Mouse (Mus musculus): ENCODE results near the gene Ralgapa2. TPM values are rescaled to one million over a fixed set of nuclear protein-coding genes. Genes with fewer than 3 reads are reported as not detected.
A peak's percentile ranks its signal among the peaks of the same experiment; 100 is the strongest.

The Ralgapa2 gene
- polyA plus RNA-seq, 1 experiment from 2014 or later: 6.7 TPM

DNA sequence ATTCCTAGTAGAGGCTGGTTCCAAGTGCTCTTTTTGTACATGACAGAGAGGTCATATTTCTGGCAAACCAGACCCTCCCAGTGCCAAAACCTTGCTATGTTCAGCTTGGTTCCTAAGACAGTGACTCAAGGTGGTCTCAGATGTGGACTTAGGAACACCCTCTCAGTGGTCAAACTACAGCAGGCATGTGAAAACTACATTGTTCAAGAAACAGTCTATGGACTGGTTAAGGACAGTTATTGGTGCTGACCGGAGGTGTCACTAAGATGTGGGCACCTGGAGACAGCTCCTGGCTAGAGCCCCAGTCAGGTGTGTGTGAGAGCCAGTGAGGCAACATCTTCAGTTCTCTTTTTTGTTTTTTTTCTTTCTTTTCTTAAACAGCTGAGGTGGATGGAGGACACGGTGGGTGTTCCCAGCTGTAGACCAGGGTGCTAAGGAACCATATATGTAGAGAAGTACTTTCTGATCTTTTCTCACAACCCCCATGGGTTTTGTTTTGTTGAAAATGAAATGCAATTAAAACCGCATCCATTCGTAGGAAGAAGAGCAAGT lies 272.9 kb downstream of the Ralgapa2 start:
- Histone ChIP-seq H3K4me3 (no peak overlapping the region), H3K9ac (no peak overlapping the region), H3K4me1 (no peaks in the 10 kb centered on the region), H3K36me3 (no peaks in the 10 kb centered on the region), H3K27me3 (no peaks in the 10 kb centered on the region; the same call in 1 of the 2 replicates), H3K9me3 (no peaks in the 10 kb centered on the region), H3K27ac (no peak overlapping the region), H3K4me2 (replicated peaks) (no peak overlapping the region)
- no peak for ATAC-seq (ENCODE audit: low FRiP score, low read depth)
- WGBS: 90% methylated on average over 4 of the region's 4 CpGs

DNA sequence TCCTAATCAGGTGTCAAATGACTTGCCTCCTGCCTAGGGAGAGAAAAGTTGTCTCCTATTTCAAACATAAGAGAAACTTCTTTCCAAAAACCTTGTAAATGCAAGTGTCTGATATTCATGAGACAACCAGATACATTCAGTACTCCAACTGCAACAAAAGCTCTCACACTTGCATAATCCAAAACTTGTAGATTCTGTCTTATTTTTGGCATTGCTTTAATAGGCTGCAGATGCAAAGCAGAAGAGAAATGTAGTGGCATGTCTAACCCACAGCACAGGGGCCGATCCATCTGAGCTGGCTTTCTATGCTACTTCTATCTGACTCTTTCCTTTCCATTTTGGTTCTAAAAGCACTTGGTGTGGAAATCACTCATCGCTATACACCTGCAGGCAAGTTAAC lies 280.7 kb downstream of the Ralgapa2 start:
- Histone ChIP-seq H3K36me3 (no peaks in the 10 kb centered on the region), H3K9me3 (no peaks in the 10 kb centered on the region), H3K27ac (no peak overlapping the region), H3K4me1 (no peaks in the 10 kb centered on the region), H3K9ac (no peak overlapping the region), H3K27me3 (peaks cover 28% of the 10 kb centered on the region), H3K4me3 (no peak overlapping the region), H3K4me2 (replicated peaks) (no peak overlapping the region)
- no peak for ATAC-seq (ENCODE audit: low FRiP score, low read depth)
- 87% methylated on average over 2 of the region's 2 CpGs for WGBS

DNA sequence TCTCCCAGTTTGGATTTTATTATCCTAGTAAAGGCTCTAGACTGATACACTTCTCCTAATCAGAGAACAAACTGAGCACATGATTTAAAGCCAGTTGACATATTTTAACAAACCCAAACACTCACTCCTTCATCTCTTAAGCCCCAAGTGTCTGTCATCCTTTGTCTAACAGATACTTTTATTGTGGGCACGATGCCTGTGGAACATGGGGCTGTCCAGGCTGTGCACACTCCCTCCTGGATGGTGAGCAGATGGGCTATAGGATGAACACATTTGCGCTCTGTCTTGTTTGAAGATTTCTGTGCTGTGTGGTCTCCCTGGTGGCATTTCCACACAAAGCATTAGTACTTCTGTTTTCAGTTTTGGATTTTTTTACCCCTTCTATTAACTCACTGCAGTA lies 283.7 kb downstream of the Ralgapa2 start:
- no peaks in the 10 kb centered on the region for H3K36me3 ChIP-seq
- no peak overlapping the region for H3K4me3 ChIP-seq
- WGBS: 66% methylated on average over 2 of the region's 2 CpGs
- H3K4me2 ChIP-seq (replicated peaks): no peak overlapping the region
- peaks cover 2% of the 10 kb centered on the region for H3K4me1 ChIP-seq
- H3K9me3 ChIP-seq: no peaks in the 10 kb centered on the region
- peaks cover 57% of the 10 kb centered on the region for H3K27me3 ChIP-seq
- ATAC-seq (ENCODE audit: low FRiP score, low read depth): no peak
- H3K27ac ChIP-seq: no peak overlapping the region
- no peak overlapping the region for H3K9ac ChIP-seq

DNA sequence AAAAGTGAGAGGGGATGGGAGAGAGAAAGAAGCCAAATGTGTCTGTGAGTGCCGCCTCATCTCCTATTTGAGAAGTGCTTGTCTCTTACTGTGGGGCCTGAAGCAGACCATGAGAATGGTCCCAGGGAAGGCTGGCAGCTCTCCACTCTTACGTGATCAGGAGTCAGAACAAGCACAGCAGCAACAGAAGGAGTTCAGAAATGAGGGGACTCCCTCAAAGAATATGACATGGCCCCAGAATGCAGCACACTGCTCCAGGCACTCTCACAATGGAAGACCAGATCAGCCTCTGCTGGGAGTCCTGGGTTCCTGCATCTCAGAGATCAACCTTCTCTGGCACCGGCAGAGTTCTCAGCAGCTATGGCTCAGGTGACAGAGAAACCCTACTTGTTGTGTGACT lies 284.5 kb downstream of the Ralgapa2 start:
- WGBS: 57% methylated on average over 3 of the region's 3 CpGs
- ATAC-seq (ENCODE audit: low FRiP score, low read depth): no peak
- Histone ChIP-seq H3K36me3 (no peaks in the 10 kb centered on the region), H3K4me2 (replicated peaks) (no peak overlapping the region), H3K9ac (no peak overlapping the region), H3K27ac (no peak overlapping the region), H3K27me3 (peaks cover 65% of the 10 kb centered on the region), H3K4me3 (no peak overlapping the region), H3K4me1 (peaks cover 10% of the 10 kb centered on the region), H3K9me3 (no peaks in the 10 kb centered on the region)

DNA sequence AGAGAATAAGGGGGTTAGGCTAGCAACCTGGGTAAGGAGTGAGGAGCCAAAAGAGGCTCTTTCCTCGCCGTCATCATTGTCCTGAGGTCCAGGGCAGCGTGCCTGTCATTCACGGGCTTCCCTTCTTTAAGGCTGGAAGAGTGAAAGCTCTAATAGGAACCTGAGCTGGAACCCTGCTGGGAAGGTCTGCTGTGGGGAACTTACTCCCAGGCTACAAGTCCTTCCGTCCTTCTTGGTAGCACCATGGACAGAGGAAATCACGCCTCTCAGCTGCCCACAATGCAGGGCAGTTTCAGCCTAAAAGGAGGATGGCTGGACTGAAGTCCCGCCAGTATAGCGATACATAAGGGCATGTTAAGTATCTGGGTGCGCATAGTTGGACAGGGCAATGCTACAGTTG lies 285.7 kb downstream of the Ralgapa2 start:
- H3K9me3 ChIP-seq: no peaks in the 10 kb centered on the region
- no peak overlapping the region for H3K27ac ChIP-seq
- H3K9ac ChIP-seq: no peak overlapping the region
- no peak for ATAC-seq (ENCODE audit: low FRiP score, low read depth)
- H3K4me3 ChIP-seq: no peak overlapping the region
- peaks cover 77% of the 10 kb centered on the region for H3K27me3 ChIP-seq
- H3K4me1 ChIP-seq: peaks cover 18% of the 10 kb centered on the region
- no peaks in the 10 kb centered on the region for H3K36me3 ChIP-seq
- H3K4me2 ChIP-seq (replicated peaks): no peak overlapping the region
- WGBS: 7% methylated on average over 9 of the region's 9 CpGs

DNA sequence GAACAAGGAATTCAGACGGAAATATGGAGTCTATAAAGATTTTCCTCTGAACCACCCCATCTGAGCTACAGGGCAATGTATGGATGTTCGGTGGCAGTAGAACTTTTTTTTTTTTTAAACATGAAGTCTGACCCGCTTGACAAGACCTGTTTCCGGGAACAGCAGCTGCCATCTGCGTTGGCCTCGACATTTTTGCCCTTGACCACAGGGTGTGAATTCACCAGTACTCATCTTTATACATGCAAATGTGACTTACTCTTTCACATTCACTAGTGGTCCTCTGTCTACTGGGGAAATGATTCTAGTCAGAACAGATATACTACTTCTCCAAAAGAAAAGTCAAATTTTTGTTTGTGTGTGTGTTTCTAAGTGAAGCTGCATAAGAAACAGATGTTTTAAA lies 286.3 kb downstream of the Ralgapa2 start:
- H3K36me3 ChIP-seq: no peaks in the 10 kb centered on the region
- peaks cover 84% of the 10 kb centered on the region for H3K27me3 ChIP-seq
- no peak for ATAC-seq (ENCODE audit: low FRiP score, low read depth)
- no peak overlapping the region for H3K4me2 ChIP-seq (replicated peaks)
- WGBS: 7% methylated on average over 6 of the region's 6 CpGs
- H3K27ac ChIP-seq: no peak overlapping the region
- no peaks in the 10 kb centered on the region for H3K9me3 ChIP-seq
- peaks cover 25% of the 10 kb centered on the region for H3K4me1 ChIP-seq
- H3K4me3 ChIP-seq: no peak overlapping the region
- H3K9ac ChIP-seq: no peak overlapping the region

DNA sequence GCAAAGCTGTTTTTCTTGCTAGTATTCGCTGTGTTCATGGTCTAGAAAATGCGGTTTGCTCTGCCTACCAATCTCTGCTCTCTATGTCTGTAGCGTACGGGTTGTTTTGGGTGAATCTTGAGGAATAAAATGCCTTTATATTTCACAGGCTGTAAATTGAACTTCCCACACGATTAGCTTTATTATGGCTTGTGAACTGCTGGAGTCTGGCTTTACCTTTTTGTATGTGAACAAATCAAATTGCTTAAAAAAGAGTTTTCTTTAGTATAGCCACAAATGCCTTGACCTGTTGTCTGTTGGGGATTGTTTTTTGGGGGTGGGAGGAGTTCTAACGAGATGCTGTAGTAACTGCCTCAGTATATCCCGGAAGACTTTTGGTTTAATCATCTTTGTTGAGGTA lies 288.0 kb downstream of the Ralgapa2 start:
- Histone ChIP-seq H3K27ac (no peak overlapping the region), H3K36me3 (no peaks in the 10 kb centered on the region), H3K9ac (no peak overlapping the region), H3K4me3 (no peak overlapping the region), H3K27me3 (peaks cover 95% of the 10 kb centered on the region), H3K4me2 (replicated peaks) (no peak overlapping the region), H3K9me3 (no peaks in the 10 kb centered on the region), H3K4me1 (peaks cover 28% of the 10 kb centered on the region)
- no peak for ATAC-seq (ENCODE audit: low FRiP score, low read depth)
- 8% methylated on average over 7 of the region's 7 CpGs for WGBS

DNA sequence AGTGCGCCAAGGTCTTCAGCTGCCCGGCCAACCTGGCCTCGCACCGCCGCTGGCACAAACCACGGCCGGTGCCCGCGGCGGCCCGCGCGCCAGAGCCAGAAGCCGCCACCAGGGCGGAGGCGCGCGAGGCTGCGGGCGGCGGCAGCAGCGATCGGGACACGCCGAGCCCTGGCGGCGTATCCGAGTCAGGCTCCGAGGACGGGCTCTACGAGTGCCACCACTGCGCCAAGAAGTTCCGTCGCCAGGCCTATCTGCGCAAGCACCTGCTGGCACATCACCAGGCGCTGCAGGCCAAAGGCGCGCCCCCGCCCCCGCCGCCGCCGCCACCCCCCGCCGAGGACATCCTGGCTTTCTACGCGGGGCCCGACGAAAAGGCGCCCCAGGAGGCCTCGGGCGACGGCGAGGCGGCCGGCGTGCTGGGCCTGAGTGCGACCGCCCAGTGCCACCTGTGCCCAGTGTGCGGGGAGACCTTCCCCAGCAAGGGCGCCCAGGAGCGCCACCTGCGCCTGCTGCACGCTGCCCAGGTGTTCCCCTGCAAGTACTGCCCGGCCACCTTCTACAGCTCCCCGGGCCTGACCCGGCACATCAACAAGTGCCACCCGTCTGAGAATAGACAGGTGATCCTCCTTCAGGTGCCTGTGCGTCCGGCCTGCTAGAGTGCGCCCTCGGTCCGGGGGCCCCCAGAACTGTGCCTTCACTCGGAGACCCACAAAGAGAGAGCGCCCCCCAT lies 288.8 kb downstream of the Ralgapa2 start:
- 1% methylated on average over 65 of the region's 75 CpGs for WGBS
- H3K9me3 ChIP-seq: no peaks in the 10 kb centered on the region

DNA sequence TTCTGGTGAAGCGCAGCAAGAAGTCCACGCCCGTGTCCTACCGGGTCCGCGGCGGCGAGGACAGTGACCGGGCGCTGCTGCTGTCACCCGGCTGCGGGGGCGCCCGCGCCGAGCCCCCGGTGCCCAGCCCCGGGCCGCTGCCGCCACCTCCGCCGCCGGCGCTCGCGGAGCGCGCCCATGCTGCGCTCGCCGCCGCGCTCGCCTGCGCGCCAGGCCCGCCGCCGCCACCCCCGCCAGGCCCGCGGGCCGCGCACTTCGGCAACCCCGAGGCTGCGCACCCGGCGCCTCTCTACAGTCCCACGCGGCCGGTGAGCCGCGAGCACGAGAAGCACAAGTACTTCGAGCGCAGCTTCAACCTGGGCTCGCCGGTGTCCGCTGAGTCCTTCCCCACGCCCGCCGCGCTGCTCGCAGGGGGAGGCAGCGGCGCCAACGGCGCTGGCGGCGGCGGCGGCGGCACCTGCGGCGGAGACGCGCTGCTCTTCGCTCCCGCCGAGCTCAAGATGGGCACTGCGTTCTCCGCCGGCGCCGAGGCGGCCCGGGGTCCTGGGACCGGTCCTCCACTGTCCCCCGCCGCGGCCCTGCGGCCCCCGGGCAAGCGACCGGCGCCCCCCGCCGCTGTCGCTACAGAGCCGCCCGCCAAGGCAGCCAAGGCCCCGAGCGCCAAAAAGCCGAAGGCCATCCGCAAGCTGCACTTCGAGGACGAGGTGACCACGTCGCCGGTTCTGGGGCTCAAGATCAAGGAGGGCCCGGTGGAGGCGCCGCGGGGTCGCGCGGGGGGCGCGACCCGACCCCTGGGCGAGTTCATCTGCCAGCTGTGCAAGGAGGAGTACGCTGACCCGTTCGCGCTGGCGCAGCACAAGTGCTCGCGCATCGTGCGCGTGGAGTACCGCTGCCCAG lies 289.6 kb downstream of the Ralgapa2 start:
- WGBS: under 1% methylated on average over 118 of the region's 133 CpGs
- Histone ChIP-seq H3K4me2 (replicated peaks) (peak overlapping the region; percentile 98), H3K27me3 (peaks cover 95% of the 10 kb centered on the region), H3K4me3 (peak overlapping the region; percentile 56), H3K4me1 (peaks cover 37% of the 10 kb centered on the region), H3K9ac (peak overlapping the region; percentile 48), H3K27ac (no peak overlapping the region), H3K9me3 (no peaks in the 10 kb centered on the region), H3K36me3 (no peaks in the 10 kb centered on the region)
- peak; percentile 6; the same call in 1 of the 2 replicates for ATAC-seq (ENCODE audit: low FRiP score, low read depth)

More for the DNA sequence above, 288.8 kb downstream of the Ralgapa2 start:
- H3K9ac ChIP-seq: 0 out of 2 replicates have a peak overlapping the region, but pooled peaks have one; percentile 48
- H3K36me3 ChIP-seq: no peaks in the 10 kb centered on the region
- peak overlapping the region; percentile 98 for H3K4me2 ChIP-seq (replicated peaks)
- H3K4me1 ChIP-seq: peaks cover 31% of the 10 kb centered on the region
- H3K4me3 ChIP-seq: peak overlapping the region; percentile 56
- peaks cover 95% of the 10 kb centered on the region for H3K27me3 ChIP-seq
- H3K27ac ChIP-seq: no peak overlapping the region
- ATAC-seq (ENCODE audit: low FRiP score, low read depth): no peak; the same call in 1 of the 2 replicates

DNA sequence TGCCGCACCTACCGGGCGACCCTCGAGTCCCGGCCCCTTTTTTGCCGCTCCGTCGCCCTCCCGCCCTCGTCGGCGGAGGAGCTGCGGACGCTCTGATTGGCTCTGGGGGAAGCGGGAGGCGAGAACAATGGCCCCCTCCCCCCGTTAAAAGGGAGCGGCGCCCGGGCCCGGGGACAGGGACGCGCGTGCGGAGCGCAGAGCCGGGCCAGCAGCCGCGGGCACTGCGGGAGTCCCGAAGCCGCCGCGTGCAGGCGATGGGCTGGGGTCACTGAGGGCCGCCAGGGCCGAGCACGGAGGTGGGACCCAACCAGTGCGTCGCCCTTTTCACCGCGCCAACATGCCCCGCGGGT lies 290.2 kb downstream of the Ralgapa2 start:
- Histone ChIP-seq H3K27ac (no peak overlapping the region), H3K9me3 (no peaks in the 10 kb centered on the region), H3K4me2 (replicated peaks) (peak overlapping the region; percentile 98), H3K4me3 (peak overlapping the region; percentile 56), H3K27me3 (peaks cover 95% of the 10 kb centered on the region), H3K9ac (peak overlapping the region; percentile 48), H3K4me1 (peaks cover 40% of the 10 kb centered on the region), H3K36me3 (no peaks in the 10 kb centered on the region)
- ATAC-seq (ENCODE audit: low FRiP score, low read depth): peak; percentile 46; the same call in 1 of the 2 replicates
- 0% methylated on average over 13 of the region's 44 CpGs for WGBS

DNA sequence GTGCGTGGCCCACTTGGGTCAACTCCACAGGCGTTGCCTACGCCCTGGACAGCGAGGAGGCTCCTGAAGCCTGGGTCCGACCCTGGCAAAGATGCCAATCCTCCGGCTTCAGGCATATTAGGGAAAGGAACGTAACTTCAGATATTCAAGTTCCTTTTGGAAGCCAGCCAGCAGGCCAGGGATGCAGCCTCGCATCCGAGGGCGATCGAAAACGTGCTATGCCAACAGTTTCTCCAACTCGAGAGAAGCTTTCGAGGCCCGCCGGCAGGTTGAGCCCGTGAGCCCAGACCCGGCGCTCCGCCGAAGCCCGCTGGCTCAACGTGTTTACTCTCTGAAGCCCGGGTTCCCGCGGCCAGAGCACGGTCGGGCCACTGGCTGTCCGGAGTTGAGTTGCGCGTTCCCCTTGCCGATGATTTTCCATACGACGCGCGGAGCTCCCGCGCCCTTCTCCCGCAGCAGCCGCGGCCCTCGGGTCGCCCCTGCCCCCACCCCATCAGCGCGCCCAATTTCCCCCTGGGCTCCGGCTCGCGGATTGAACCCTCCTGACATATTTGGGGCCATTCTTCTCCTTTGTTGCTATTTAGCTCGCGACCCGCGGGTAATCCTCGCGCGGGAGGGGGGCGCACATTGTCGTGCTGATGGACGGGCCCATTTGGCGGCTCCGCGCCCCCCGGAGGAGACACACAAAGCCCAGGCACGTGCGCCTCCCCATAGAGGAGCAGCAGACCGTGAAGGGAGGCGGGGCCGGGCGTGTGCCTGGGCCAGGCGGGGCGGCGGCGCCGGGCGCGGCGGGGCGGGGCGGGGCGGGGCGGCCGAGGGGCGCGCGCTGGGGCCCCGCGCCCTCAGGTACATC lies 290.8 kb downstream of the Ralgapa2 start, which contains the start of gene Insm1:
Gene Insm1, plus strand, starts transcription at position 846 of the 853 bp plus-strand sequence.
- Histone ChIP-seq H3K9ac (peak within 1 kb of the TSS; percentile 48), H3K36me3 (no peaks in the 10 kb centered on the region), H3K4me3 (peak within 1 kb of the TSS; percentile 56), H3K27ac (no peak within 1 kb of the TSS), H3K4me1 (peaks cover 40% of the 10 kb centered on the region), H3K27me3 (peaks cover 94% of the 10 kb centered on the region), H3K4me2 (replicated peaks) (peak within 1 kb of the TSS; percentile 98), H3K9me3 (no peaks in the 10 kb centered on the region)
- WGBS: under 1% methylated on average over 83 of the region's 86 CpGs
- ATAC-seq (ENCODE audit: low FRiP score, low read depth): peak; percentile 54; the same call in 1 of the 2 replicates

Data from limb, embryonic 13.5 days (tissue).